Mouse (Mus musculus) embryonic fibroblast, embryonic 13.5 days (primary cell): ENCODE data around the gene AI481877.

Experiments
- CTCF ChIP-seq: IDR thresholded peaks from 2 replicates; pipeline ENCODE4 v1.5.1; 2011; ENCODE audit warnings: mild to moderate bottlenecking, control low read depth, low read length, moderate library complexity, borderline replicate concordance; ENCODE audit not compliant: insufficient read depth
- POLR2A ChIP-seq: IDR thresholded peaks from 2 replicates; pipeline ENCODE4 v1.6.1; 2011; ENCODE audit warnings: low read depth, mild to moderate bottlenecking, control low read depth, low read length, moderate library complexity

- TF ChIP-seq CTCF (no peak), POLR2A (no peak)
Observed at GRCm38 (mm10) chr4:59185671-59186070, 46.9 kb upstream of the AI481877 start.
